Mouse (Mus musculus): Measurements from ENCODE around the gene 4921507P07Rik. TPM values are rescaled to one million over a fixed set of nuclear protein-coding genes. Genes with fewer than 3 reads are reported as not detected.
"Not testable (repeated sequence)": the region's sequence is repeated elsewhere in the genome, so short reads cannot be mapped to it uniquely, and the experiment has no call there.

Gene 4921507P07Rik
- 0.64 and 0.70 TPM in 2 replicates for polyA plus RNA-seq (2015; fragmentation: Nextera tagmentation; extraction: Ambion mirVana)

GRCm38 (mm10) chr6:50596301-50597211, at the start of gene 4921507P07Rik:
Gene 4921507P07Rik (minus strand): TSS chr6:50596632.
- H3K9me3 ChIP-seq (ENCODE audit: control insufficient read depth, low read length), result no peaks in the 10 kb centered on the region
- H3K27ac ChIP-seq (replicated peaks), result 0 out of 2 replicates have a peak within 1 kb of the TSS, but pooled peaks have one; percentile 35
- peak within 1 kb of the TSS; percentile 71 for H3K9ac ChIP-seq (ENCODE audit: low read length)
- under 1% methylated on average over 56 of the region's 62 CpGs for WGBS
- DNase-seq (ENCODE audit: low spot score) (peak; percentile 99), ATAC-seq (ENCODE audit: low FRiP score, low TSS enrichment) (peak; percentile 98)
- H3K27me3 ChIP-seq (ENCODE audit: control insufficient read depth, insufficient read depth, low read length), result no peaks in the 10 kb centered on the region
- H3K4me2 ChIP-seq (replicated peaks; ENCODE audit: low read depth), result peak within 1 kb of the TSS; percentile 98
- H3K36me3 ChIP-seq (ENCODE audit: control insufficient read depth, insufficient read depth, low read length), result no peaks in the 10 kb centered on the region
- H3K4me1 ChIP-seq (replicated peaks; ENCODE audit: control insufficient read depth, insufficient read depth), result no peaks in the 10 kb centered on the region
- TF ChIP-seq CTCF (IDR thresholded peaks at IDR 0.05; ENCODE audit: low read depth) (peak; percentile 94), EP300 (optimal IDR thresholded peaks at IDR 0.05) (no peak)
- H3K4me3 ChIP-seq (ENCODE audit: low read depth, low read length), result peak within 1 kb of the TSS; percentile 51

GRCm38 (mm10) chr6:50644701-50645100, 48.3 kb upstream of the 4921507P07Rik start:
- H3K4me3 ChIP-seq (ENCODE audit: low read depth, low read length), result no peak overlapping the region
- no peaks in the 10 kb centered on the region for H3K4me1 ChIP-seq (replicated peaks; ENCODE audit: control insufficient read depth, insufficient read depth)
- DNase-seq (ENCODE audit: low spot score) (no peak), ATAC-seq (ENCODE audit: low FRiP score, low TSS enrichment) (no peak)
- H3K9me3 ChIP-seq (ENCODE audit: control insufficient read depth, low read length), result no peaks in the 10 kb centered on the region
- no peak overlapping the region for H3K27ac ChIP-seq (replicated peaks)
- TF ChIP-seq CTCF (IDR thresholded peaks at IDR 0.05; ENCODE audit: low read depth) (no peak), EP300 (optimal IDR thresholded peaks at IDR 0.05) (no peak)
- H3K36me3 ChIP-seq (ENCODE audit: control insufficient read depth, insufficient read depth, low read length), result no peaks in the 10 kb centered on the region
- H3K9ac ChIP-seq (ENCODE audit: low read length), result no peak overlapping the region
- H3K4me2 ChIP-seq (replicated peaks; ENCODE audit: low read depth), result no peak overlapping the region
- WGBS, result 39% methylated on average over 3 of the region's 3 CpGs
- H3K27me3 ChIP-seq (ENCODE audit: control insufficient read depth, insufficient read depth, low read length), result no peaks in the 10 kb centered on the region

DNA sequence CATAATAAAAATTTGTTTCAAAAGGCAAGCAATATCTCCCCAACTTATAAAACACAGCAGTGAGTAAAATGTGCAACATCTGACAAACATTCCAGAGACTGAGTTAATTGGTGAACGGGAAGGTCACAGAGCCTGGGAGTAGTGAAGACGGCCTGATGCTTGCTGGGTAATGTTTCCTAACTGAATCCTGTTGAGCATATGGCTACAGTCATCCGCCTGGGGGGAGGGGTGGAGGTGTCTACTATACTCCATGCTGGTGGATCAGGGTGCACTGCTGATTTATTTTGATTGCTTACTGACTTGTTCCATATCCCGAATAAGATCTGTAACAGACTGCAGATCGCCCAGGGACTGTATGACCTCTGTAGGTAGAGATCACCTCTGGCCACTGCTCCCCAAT, 45.5 kb upstream of the 4921507P07Rik start:
- WGBS, result 58% methylated on average over 5 of the region's 5 CpGs
- no peaks in the 10 kb centered on the region for H3K4me1 ChIP-seq (replicated peaks; ENCODE audit: control insufficient read depth, insufficient read depth)
- H3K27me3 ChIP-seq (ENCODE audit: control insufficient read depth, insufficient read depth, low read length), result no peaks in the 10 kb centered on the region
- no peaks in the 10 kb centered on the region for H3K9me3 ChIP-seq (ENCODE audit: control insufficient read depth, low read length)
- H3K4me3 ChIP-seq (ENCODE audit: low read depth, low read length), result no peak overlapping the region
- no peak overlapping the region for H3K9ac ChIP-seq (ENCODE audit: low read length)
- ATAC-seq (ENCODE audit: low FRiP score, low TSS enrichment), result no peak
- TF ChIP-seq CTCF (IDR thresholded peaks at IDR 0.05; ENCODE audit: low read depth), result no peak
- TF ChIP-seq EP300 (optimal IDR thresholded peaks at IDR 0.05), result no peak
- H3K36me3 ChIP-seq (ENCODE audit: control insufficient read depth, insufficient read depth, low read length), result no peaks in the 10 kb centered on the region
- H3K27ac ChIP-seq (replicated peaks), result no peak overlapping the region
- no peak for DNase-seq (ENCODE audit: low spot score)
- no peak overlapping the region for H3K4me2 ChIP-seq (replicated peaks; ENCODE audit: low read depth)

DNA sequence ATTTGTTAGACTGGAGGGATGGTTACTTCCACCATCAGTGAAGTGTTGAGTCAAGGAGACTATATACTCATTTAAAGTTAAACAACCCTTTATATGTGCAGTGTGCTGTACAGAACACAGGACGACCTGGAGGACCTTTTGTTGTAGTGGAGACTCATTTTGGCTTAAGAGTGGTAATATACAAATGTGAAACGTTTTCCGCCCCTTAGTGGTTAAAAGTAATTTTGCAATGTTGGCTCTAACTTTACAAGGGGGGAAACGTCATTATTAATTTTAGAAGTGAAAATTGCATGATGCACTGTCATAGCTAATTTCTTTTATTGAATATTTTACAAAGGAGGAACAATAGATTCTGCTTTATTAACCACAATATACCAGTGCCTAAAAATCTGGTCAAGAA, 43.9 kb upstream of the 4921507P07Rik start:
- Histone ChIP-seq H3K4me2 (replicated peaks; ENCODE audit: low read depth) (no peak overlapping the region), H3K9me3 (ENCODE audit: control insufficient read depth, low read length) (no peaks in the 10 kb centered on the region), H3K36me3 (ENCODE audit: control insufficient read depth, insufficient read depth, low read length) (no peaks in the 10 kb centered on the region), H3K9ac (ENCODE audit: low read length) (no peak overlapping the region), H3K27ac (replicated peaks) (no peak overlapping the region), H3K4me3 (ENCODE audit: low read depth, low read length) (no peak overlapping the region), H3K4me1 (replicated peaks; ENCODE audit: control insufficient read depth, insufficient read depth) (no peaks in the 10 kb centered on the region), H3K27me3 (ENCODE audit: control insufficient read depth, insufficient read depth, low read length) (no peaks in the 10 kb centered on the region)
- TF ChIP-seq EP300 (optimal IDR thresholded peaks at IDR 0.05), result no peak
- TF ChIP-seq CTCF (IDR thresholded peaks at IDR 0.05; ENCODE audit: low read depth), result no peak
- no peak for ATAC-seq (ENCODE audit: low FRiP score, low TSS enrichment)
- 62% methylated on average over 4 of the region's 4 CpGs for WGBS
- no peak for DNase-seq (ENCODE audit: low spot score)

DNA sequence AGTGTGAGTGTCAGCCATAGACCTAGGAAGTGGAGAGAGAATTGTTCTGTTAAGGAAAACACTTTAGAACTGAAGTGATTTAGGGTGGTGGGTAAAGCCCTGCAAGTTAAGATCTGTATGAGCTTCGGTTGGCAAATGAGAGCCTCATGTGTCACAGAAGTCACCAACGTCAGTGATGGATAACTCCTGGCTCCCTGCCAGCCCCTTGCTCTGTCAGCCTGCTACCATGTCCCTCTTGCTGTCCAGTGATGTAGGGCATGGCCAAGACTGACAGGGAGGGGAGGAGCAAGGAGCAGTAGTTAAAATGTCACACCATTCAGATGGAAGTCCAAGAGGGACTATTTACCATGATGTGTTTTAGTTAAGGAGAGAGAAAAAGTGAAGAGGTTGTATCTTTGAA, 43.2 kb upstream of the 4921507P07Rik start:
- H3K4me1 ChIP-seq (replicated peaks; ENCODE audit: control insufficient read depth, insufficient read depth), result no peaks in the 10 kb centered on the region
- no peak overlapping the region for H3K9ac ChIP-seq (ENCODE audit: low read length)
- H3K27ac ChIP-seq (replicated peaks), result no peak overlapping the region
- H3K4me3 ChIP-seq (ENCODE audit: low read depth, low read length), result no peak overlapping the region
- H3K36me3 ChIP-seq (ENCODE audit: control insufficient read depth, insufficient read depth, low read length), result no peaks in the 10 kb centered on the region
- H3K4me2 ChIP-seq (replicated peaks; ENCODE audit: low read depth), result no peak overlapping the region
- 21% methylated on average over 2 of the region's 2 CpGs for WGBS
- no peaks in the 10 kb centered on the region for H3K9me3 ChIP-seq (ENCODE audit: control insufficient read depth, low read length)
- TF ChIP-seq EP300 (optimal IDR thresholded peaks at IDR 0.05), result no peak
- TF ChIP-seq CTCF (IDR thresholded peaks at IDR 0.05; ENCODE audit: low read depth), result no peak
- DNase-seq (ENCODE audit: low spot score) (no peak), ATAC-seq (ENCODE audit: low FRiP score, low TSS enrichment) (no peak)
- H3K27me3 ChIP-seq (ENCODE audit: control insufficient read depth, insufficient read depth, low read length), result no peaks in the 10 kb centered on the region

- not testable (repeated sequence) for DNase-seq (ENCODE audit: low spot score); H3K27ac ChIP-seq (replicated peaks); H3K4me3 ChIP-seq (ENCODE audit: low read depth, low read length); H3K9me3 ChIP-seq (ENCODE audit: control insufficient read depth, low read length); H3K36me3 ChIP-seq (ENCODE audit: control insufficient read depth, insufficient read depth, low read length); ATAC-seq (ENCODE audit: low FRiP score, low TSS enrichment); H3K4me1 ChIP-seq (replicated peaks; ENCODE audit: control insufficient read depth, insufficient read depth); H3K9ac ChIP-seq (ENCODE audit: low read length); H3K27me3 ChIP-seq (ENCODE audit: control insufficient read depth, insufficient read depth, low read length); H3K4me2 ChIP-seq (replicated peaks; ENCODE audit: low read depth)
- WGBS, result 75% methylated on average over 2 of the region's 2 CpGs
- peak; percentile 41 for TF ChIP-seq CTCF (IDR thresholded peaks at IDR 0.05; ENCODE audit: low read depth)
Observed at GRCm38 (mm10) chr6:50626170-50626569, 29.7 kb upstream of the 4921507P07Rik start.

Data from stomach, postnatal 0 days (tissue).